Mouse (Mus musculus) midbrain, embryonic 11.5 days (tissue): ENCODE data around the gene I0C0044D17Rik. TPM values are rescaled to one million over a fixed set of nuclear protein-coding genes. Genes with fewer than 3 reads are reported as not detected.

Experiments used
- ATAC-seq: fragments of 200-750 bp; cut with Nextera tagmentation; 2 replicates; pipeline ENCODE4 v1.8.0; 2017; ENCODE audit warnings: moderate TSS enrichment, moderate library complexity; ENCODE audit not compliant: low FRiP score
- DNase-seq: peaks from one replicate; pipeline ENCODE4 v3.0.0; 2015; ENCODE audit warnings: low spot score; ENCODE audit errors: missing footprints
- H3K27ac ChIP-seq: fragments of 300-500 bp; sonication (generic); 2 replicates; pipeline ENCODE4 v1.5.1; 2014; ENCODE audit warnings: low read depth, low read length
- H3K27me3 ChIP-seq: fragments of 300-500 bp; sonication (generic); 2 replicates; pipeline ENCODE4 v1.6.1; 2014; ENCODE audit warnings: mild to moderate bottlenecking, low read length, moderate library complexity, mixed read lengths; ENCODE audit not compliant: control insufficient read depth, insufficient read depth
- H3K36me3 ChIP-seq: fragments of 300-500 bp; sonication (generic); 2 replicates; pipeline ENCODE4 v1.6.1; 2014; ENCODE audit warnings: mild to moderate bottlenecking, low read length, moderate library complexity, mixed read lengths; ENCODE audit not compliant: control insufficient read depth, insufficient read depth
- H3K4me1 ChIP-seq: fragments of 300-500 bp; sonication (generic); 2 replicates; pipeline ENCODE4 v1.6.1; 2014; ENCODE audit warnings: low read length; ENCODE audit not compliant: control insufficient read depth, insufficient read depth
- H3K4me2 ChIP-seq: fragments of 300-500 bp; sonication (generic); 2 replicates; pipeline ENCODE4 v1.6.1; 2014; ENCODE audit warnings: mild to moderate bottlenecking, moderate library complexity
- H3K4me3 ChIP-seq: fragments of 300-500 bp; sonication (generic); 2 replicates; pipeline ENCODE4 v1.5.1; 2014; ENCODE audit warnings: low read depth, low read length
- H3K9ac ChIP-seq: fragments of 300-500 bp; sonication (generic); 2 replicates; pipeline ENCODE4 v1.6.1; 2014; ENCODE audit warnings: low read length
- H3K9me3 ChIP-seq: fragments of 300-500 bp; sonication (generic); 2 replicates; pipeline ENCODE4 v1.6.1; 2016; ENCODE audit warnings: low read length; ENCODE audit not compliant: control insufficient read depth
- WGBS: fragments of 180-500 bp; shearing (Covaris S2); extraction: QIAGEN DNeasy Blood & Tissue Kit; methylation state at CpG from one replicate; pipeline ENCODE4 v1.1.7; 2014; 5-methylcytosine and 5-hydroxymethylcytosine counted together
- polyA plus RNA-seq: library from polyadenylated mRNA; unstranded; fragments of >200 nt; fragmentation: Nextera tagmentation; extraction: Ambion mirVana; gene quantifications from 2 replicates; pipeline ENCODE4 v1.2.1, GENCODE M21; 2014

Gene I0C0044D17Rik
- polyA plus RNA-seq, 1 experiment from 2014 or later: not detected

GRCm38 (mm10) chr4:98816807-98817183, 6.8 kb downstream of the I0C0044D17Rik start:
- DNase-seq (peak; percentile 85), ATAC-seq (peak; percentile 16; the same call in 1 of the 2 replicates)
- no peaks in the 10 kb centered on the region for H3K36me3 ChIP-seq
- peak overlapping the region; percentile 66 for H3K4me3 ChIP-seq
- peak overlapping the region; percentile 98 for H3K4me2 ChIP-seq
- peaks cover 28% of the 10 kb centered on the region for H3K27me3 ChIP-seq
- peak overlapping the region; percentile 71 for H3K9ac ChIP-seq
- 3% methylated on average over 14 of the region's 14 CpGs for WGBS
- peaks cover 3% of the 10 kb centered on the region; the same call in 1 of the 2 replicates for H3K4me1 ChIP-seq
- no peaks in the 10 kb centered on the region for H3K9me3 ChIP-seq
- H3K27ac ChIP-seq: no peak overlapping the region

- H3K27me3 ChIP-seq: no peaks in the 10 kb centered on the region
- H3K9me3 ChIP-seq: no peaks in the 10 kb centered on the region
- ATAC-seq (no peak), DNase-seq (no peak)
- no peak overlapping the region for H3K27ac ChIP-seq
- WGBS: 92% methylated on average over 9 of the region's 9 CpGs
- no peaks in the 10 kb centered on the region for H3K4me1 ChIP-seq
- no peak overlapping the region for H3K9ac ChIP-seq
- H3K36me3 ChIP-seq: no peaks in the 10 kb centered on the region
- no peak overlapping the region for H3K4me2 ChIP-seq
- H3K4me3 ChIP-seq: no peak overlapping the region
These were observed 17.3 kb downstream of the I0C0044D17Rik start for GRCm38 (mm10) chr4:98806306-98806705.

- H3K4me2 ChIP-seq: no peak overlapping the region
- H3K4me3 ChIP-seq: no peak overlapping the region
- 65% methylated on average over 12 of the region's 12 CpGs for WGBS
These were observed 18.2 kb downstream of the I0C0044D17Rik start for GRCm38 (mm10) chr4:98805291-98806048.

GRCm38 (mm10) chr4:98804476-98805134, 19.0 kb downstream of the I0C0044D17Rik start:
- H3K27ac ChIP-seq: no peak overlapping the region
- no peaks in the 10 kb centered on the region for H3K9me3 ChIP-seq
- H3K27me3 ChIP-seq: no peaks in the 10 kb centered on the region
- no peaks in the 10 kb centered on the region for H3K4me1 ChIP-seq
- no peak overlapping the region for H3K4me2 ChIP-seq
- ATAC-seq (no peak), DNase-seq (no peak)
- H3K9ac ChIP-seq: no peak overlapping the region
- H3K4me3 ChIP-seq: no peak overlapping the region
- H3K36me3 ChIP-seq: no peaks in the 10 kb centered on the region
- 65% methylated on average over 7 of the region's 7 CpGs for WGBS

More at GRCm38 (mm10) chr4:98805291-98806048, 18.2 kb downstream of the I0C0044D17Rik start:
- Histone ChIP-seq H3K4me1 (no peaks in the 10 kb centered on the region), H3K9ac (no peak overlapping the region), H3K27ac (no peak overlapping the region), H3K27me3 (no peaks in the 10 kb centered on the region), H3K36me3 (no peaks in the 10 kb centered on the region), H3K9me3 (no peaks in the 10 kb centered on the region)
- no peak for DNase-seq
- ATAC-seq: no peak

- Histone ChIP-seq H3K9me3 (no peaks in the 10 kb centered on the region), H3K4me3 (no peak overlapping the region), H3K27ac (no peak overlapping the region), H3K9ac (no peak overlapping the region), H3K4me2 (no peak overlapping the region), H3K4me1 (no peaks in the 10 kb centered on the region), H3K27me3 (no peaks in the 10 kb centered on the region), H3K36me3 (no peaks in the 10 kb centered on the region)
- DNase-seq (no peak), ATAC-seq (no peak)
- 92% methylated on average over 11 of the region's 11 CpGs for whole genome bisulfite sequencing
These were observed 21.9 kb downstream of the I0C0044D17Rik start for GRCm38 (mm10) chr4:98801775-98802174.

GRCm38 (mm10) chr4:98800824-98801223, 22.8 kb downstream of the I0C0044D17Rik start:
- H3K4me3 ChIP-seq: no peak overlapping the region
- H3K36me3 ChIP-seq: no peaks in the 10 kb centered on the region

GRCm38 (mm10) chr4:98796591-98797341, 26.9 kb downstream of the I0C0044D17Rik start:
- no peak for ATAC-seq
- H3K4me2 ChIP-seq: no peak overlapping the region
- H3K4me3 ChIP-seq: no peak overlapping the region
- H3K9me3 ChIP-seq: no peaks in the 10 kb centered on the region
- no peaks in the 10 kb centered on the region for H3K36me3 ChIP-seq
- 82% methylated on average over 11 of the region's 11 CpGs for WGBS
- H3K4me1 ChIP-seq: no peaks in the 10 kb centered on the region
- no peak overlapping the region for H3K27ac ChIP-seq
- no peak overlapping the region for H3K9ac ChIP-seq
- no peaks in the 10 kb centered on the region for H3K27me3 ChIP-seq
- DNase-seq: no peak

More at GRCm38 (mm10) chr4:98800824-98801223, 22.8 kb downstream of the I0C0044D17Rik start:
- DNase-seq (no peak), ATAC-seq (no peak)
- Histone ChIP-seq H3K27ac (no peak overlapping the region), H3K4me2 (no peak overlapping the region), H3K9me3 (no peaks in the 10 kb centered on the region), H3K27me3 (no peaks in the 10 kb centered on the region), H3K4me1 (no peaks in the 10 kb centered on the region), H3K9ac (no peak overlapping the region)
- WGBS: 94% methylated on average over 8 of the region's 8 CpGs

- no peaks in the 10 kb centered on the region for H3K9me3 ChIP-seq
These were observed 28.4 kb downstream of the I0C0044D17Rik start for GRCm38 (mm10) chr4:98795241-98795640.

More at GRCm38 (mm10) chr4:98795241-98795640, 28.4 kb downstream of the I0C0044D17Rik start:
- Histone ChIP-seq H3K27me3 (no peaks in the 10 kb centered on the region), H3K4me1 (peaks cover 2% of the 10 kb centered on the region; the same call in 1 of the 2 replicates), H3K4me2 (no peak overlapping the region), H3K36me3 (no peaks in the 10 kb centered on the region), H3K27ac (no peak overlapping the region), H3K9ac (no peak overlapping the region), H3K4me3 (no peak overlapping the region)
- ATAC-seq (no peak), DNase-seq (no peak)
- 87% methylated on average over 2 of the region's 2 CpGs for WGBS
